Mouse (Mus musculus) forebrain, embryonic 10.5 days (tissue): ENCODE results near the gene Atad1. TPM values are rescaled to one million over a fixed set of nuclear protein-coding genes. Genes with fewer than 3 reads are reported as not detected.
"Not testable (repeated sequence)": the region's sequence is repeated elsewhere in the genome, so short reads cannot be mapped to it uniquely, and the experiment has no call there.

ENCODE experiments used
- DNase-seq: peaks from one replicate; pipeline ENCODE4 v3.0.0-alpha.2; 2017; ENCODE audit warnings: low spot score; ENCODE audit errors: extremely low spot score
- H3K27ac ChIP-seq: fragments of 300-500 bp; sonication (generic); 2 replicates; pipeline ENCODE4 v1.5.1; 2016; ENCODE audit warnings: mild to moderate bottlenecking
- H3K27me3 ChIP-seq: fragments of 300-500 bp; sonication (generic); 2 replicates; pipeline ENCODE4 v1.6.1; 2016; ENCODE audit warnings: mild to moderate bottlenecking; ENCODE audit not compliant: poor library complexity, severe bottlenecking
- H3K36me3 ChIP-seq: fragments of 300-500 bp; sonication (generic); replicated peaks from 2 replicates; pipeline ENCODE4 v1.6.1; 2016; ENCODE audit warnings: mild to moderate bottlenecking, moderate library complexity
- H3K4me1 ChIP-seq: fragments of 300-500 bp; sonication (generic); 2 replicates; pipeline ENCODE4 v1.6.1; 2016
- H3K4me3 ChIP-seq: fragments of 300-500 bp; sonication (generic); 2 replicates; pipeline ENCODE4 v1.5.1; 2016; ENCODE audit warnings: mild to moderate bottlenecking, moderate library complexity
- H3K9me3 ChIP-seq: fragments of 300-500 bp; sonication (generic); 2 replicates; pipeline ENCODE4 v1.6.1; 2016; ENCODE audit warnings: mild to moderate bottlenecking, moderate library complexity
- WGBS: fragments of 180-500 bp; shearing (Covaris S2); methylation state at CpG from one replicate; pipeline ENCODE4 v1.1.7; 2016; 5-methylcytosine and 5-hydroxymethylcytosine counted together
- polyA plus RNA-seq: library from polyadenylated mRNA; unstranded; fragments of >200 nt; fragmentation: Nextera tagmentation; extraction: Ambion mirVana; gene quantifications from 2 replicates; pipeline ENCODE4 v1.2.1, GENCODE M21; 2016

Gene Atad1
- polyA plus RNA-seq, 1 experiment from 2014 or later: 81.1 TPM

GRCm38 (mm10) chr19:32696674-32697073, 42.9 kb downstream of the Atad1 start:
- Histone ChIP-seq H3K4me1 (no peaks in the 10 kb centered on the region), H3K27me3 (no peaks in the 10 kb centered on the region), H3K36me3 (peaks cover 99% of the 10 kb centered on the region), H3K4me3 (no peak overlapping the region), H3K27ac (no peak overlapping the region), H3K9me3 (no peaks in the 10 kb centered on the region)
- 93% methylated on average over 2 of the region's 2 CpGs for WGBS
- DNase-seq: no peak

GRCm38 (mm10) chr19:32689724-32690123, 49.9 kb downstream of the Atad1 start:
- Histone ChIP-seq H3K9me3 (no peaks in the 10 kb centered on the region), H3K27ac (no peak overlapping the region), H3K27me3 (no peaks in the 10 kb centered on the region), H3K4me3 (no peak overlapping the region), H3K4me1 (no peaks in the 10 kb centered on the region), H3K36me3 (peaks cover 86% of the 10 kb centered on the region)
- WGBS: 86% methylated on average over 6 of the region's 6 CpGs
- DNase-seq: no peak

- DNase-seq, H3K27ac ChIP-seq, H3K27me3 ChIP-seq, H3K9me3 ChIP-seq, H3K4me3 ChIP-seq, H3K4me1 ChIP-seq: not testable (repeated sequence)
- 83% methylated on average over 3 of the region's 3 CpGs for WGBS
- peaks cover 86% of the 10 kb centered on the region for H3K36me3 ChIP-seq
Observed at GRCm38 (mm10) chr19:32688227-32688626, 51.4 kb downstream of the Atad1 start.

GRCm38 (mm10) chr19:32687721-32688120, 51.9 kb downstream of the Atad1 start:
- Histone ChIP-seq H3K27ac (no peak overlapping the region), H3K4me1 (no peaks in the 10 kb centered on the region), H3K36me3 (peaks cover 86% of the 10 kb centered on the region), H3K4me3 (no peak overlapping the region), H3K9me3 (no peaks in the 10 kb centered on the region), H3K27me3 (no peaks in the 10 kb centered on the region)
- DNase-seq: no peak
- 88% methylated on average over 5 of the region's 5 CpGs for WGBS

GRCm38 (mm10) chr19:32683081-32683480, 56.5 kb downstream of the Atad1 start:
- H3K27me3 ChIP-seq: no peaks in the 10 kb centered on the region
- DNase-seq: no peak
- H3K9me3 ChIP-seq: no peaks in the 10 kb centered on the region
- no peak overlapping the region for H3K27ac ChIP-seq
- peaks cover 91% of the 10 kb centered on the region for H3K36me3 ChIP-seq
- no peaks in the 10 kb centered on the region for H3K4me1 ChIP-seq
- H3K4me3 ChIP-seq: no peak overlapping the region
- 91% methylated on average over 5 of the region's 5 CpGs for WGBS

- WGBS: 97% methylated on average over 2 of the region's 2 CpGs
- Histone ChIP-seq H3K9me3 (no peaks in the 10 kb centered on the region), H3K36me3 (peaks cover 93% of the 10 kb centered on the region), H3K4me1 (no peaks in the 10 kb centered on the region), H3K27me3 (no peaks in the 10 kb centered on the region), H3K4me3 (no peak overlapping the region), H3K27ac (no peak overlapping the region)
- no peak for DNase-seq
Observed at GRCm38 (mm10) chr19:32680894-32681293, 58.7 kb downstream of the Atad1 start.

- WGBS: 92% methylated on average over 3 of the region's 3 CpGs
- Histone ChIP-seq H3K4me1 (no peaks in the 10 kb centered on the region), H3K36me3 (peaks cover 93% of the 10 kb centered on the region), H3K27me3 (no peaks in the 10 kb centered on the region), H3K27ac (no peak overlapping the region), H3K9me3 (no peaks in the 10 kb centered on the region), H3K4me3 (no peak overlapping the region)
- no peak for DNase-seq
Observed at GRCm38 (mm10) chr19:32675766-32676165, 63.8 kb downstream of the Atad1 start.

- 88% methylated on average over 1 of the region's 1 CpGs for WGBS
- not testable (repeated sequence) for H3K9me3 ChIP-seq, H3K4me1 ChIP-seq, H3K27me3 ChIP-seq, H3K4me3 ChIP-seq, H3K27ac ChIP-seq, DNase-seq
- peaks cover 39% of the 10 kb centered on the region for H3K36me3 ChIP-seq
Observed at GRCm38 (mm10) chr19:32667830-32668229, 71.8 kb downstream of the Atad1 start.

GRCm38 (mm10) chr19:32665243-32665642, 74.3 kb downstream of the Atad1 start:
- H3K4me1 ChIP-seq: no peaks in the 10 kb centered on the region
- H3K36me3 ChIP-seq: peaks cover 20% of the 10 kb centered on the region
- WGBS: 93% methylated on average over 8 of the region's 8 CpGs
- H3K9me3 ChIP-seq: no peaks in the 10 kb centered on the region
- no peak for DNase-seq
- H3K27me3 ChIP-seq: no peaks in the 10 kb centered on the region
- H3K4me3 ChIP-seq: no peak overlapping the region
- H3K27ac ChIP-seq: no peak overlapping the region

GRCm38 (mm10) chr19:32662936-32663335, 76.7 kb downstream of the Atad1 start:
- H3K27ac ChIP-seq: no peak overlapping the region
- H3K36me3 ChIP-seq: peaks cover 10% of the 10 kb centered on the region
- H3K9me3 ChIP-seq: no peaks in the 10 kb centered on the region
- no peak overlapping the region for H3K4me3 ChIP-seq
- 95% methylated on average over 6 of the region's 6 CpGs for WGBS
- no peak for DNase-seq
- no peaks in the 10 kb centered on the region for H3K4me1 ChIP-seq
- no peaks in the 10 kb centered on the region for H3K27me3 ChIP-seq

GRCm38 (mm10) chr19:32659346-32659745, 80.2 kb downstream of the Atad1 start:
- DNase-seq: no peak
- H3K9me3 ChIP-seq: no peaks in the 10 kb centered on the region
- no peaks in the 10 kb centered on the region for H3K4me1 ChIP-seq
- no peaks in the 10 kb centered on the region for H3K27me3 ChIP-seq
- no peak overlapping the region for H3K27ac ChIP-seq
- H3K36me3 ChIP-seq: peaks cover 10% of the 10 kb centered on the region
- WGBS: 80% methylated on average over 5 of the region's 5 CpGs
- H3K4me3 ChIP-seq: no peak overlapping the region

- Histone ChIP-seq H3K36me3 (no peaks in the 10 kb centered on the region), H3K4me3 (no peak overlapping the region), H3K9me3 (no peaks in the 10 kb centered on the region), H3K27ac (no peak overlapping the region), H3K4me1 (no peaks in the 10 kb centered on the region), H3K27me3 (no peaks in the 10 kb centered on the region)
- WGBS: 91% methylated on average over 7 of the region's 7 CpGs
- DNase-seq: no peak
Observed at GRCm38 (mm10) chr19:32653630-32654362, 85.8 kb downstream of the Atad1 start.

- H3K9me3 ChIP-seq: no peaks in the 10 kb centered on the region
- H3K4me1 ChIP-seq: peaks cover 6% of the 10 kb centered on the region
- DNase-seq: no peak
- no peak overlapping the region for H3K4me3 ChIP-seq
- no peak overlapping the region for H3K27ac ChIP-seq
- 89% methylated on average over 5 of the region's 5 CpGs for WGBS
- H3K36me3 ChIP-seq: no peaks in the 10 kb centered on the region
- no peaks in the 10 kb centered on the region for H3K27me3 ChIP-seq
Observed at GRCm38 (mm10) chr19:32653122-32653521, 86.5 kb downstream of the Atad1 start.

- H3K27ac ChIP-seq: no peak overlapping the region
- no peak for DNase-seq
- H3K4me1 ChIP-seq: peaks cover 11% of the 10 kb centered on the region
- no peaks in the 10 kb centered on the region for H3K36me3 ChIP-seq
- no peaks in the 10 kb centered on the region for H3K9me3 ChIP-seq
- WGBS: 90% methylated on average over 5 of the region's 5 CpGs
- H3K4me3 ChIP-seq: no peak overlapping the region
- H3K27me3 ChIP-seq: no peaks in the 10 kb centered on the region
Observed at GRCm38 (mm10) chr19:32651046-32651445, 88.5 kb downstream of the Atad1 start.
